Mouse (Mus musculus): ENCODE measurements around the gene Coro1c.

The Coro1c gene

DNA sequence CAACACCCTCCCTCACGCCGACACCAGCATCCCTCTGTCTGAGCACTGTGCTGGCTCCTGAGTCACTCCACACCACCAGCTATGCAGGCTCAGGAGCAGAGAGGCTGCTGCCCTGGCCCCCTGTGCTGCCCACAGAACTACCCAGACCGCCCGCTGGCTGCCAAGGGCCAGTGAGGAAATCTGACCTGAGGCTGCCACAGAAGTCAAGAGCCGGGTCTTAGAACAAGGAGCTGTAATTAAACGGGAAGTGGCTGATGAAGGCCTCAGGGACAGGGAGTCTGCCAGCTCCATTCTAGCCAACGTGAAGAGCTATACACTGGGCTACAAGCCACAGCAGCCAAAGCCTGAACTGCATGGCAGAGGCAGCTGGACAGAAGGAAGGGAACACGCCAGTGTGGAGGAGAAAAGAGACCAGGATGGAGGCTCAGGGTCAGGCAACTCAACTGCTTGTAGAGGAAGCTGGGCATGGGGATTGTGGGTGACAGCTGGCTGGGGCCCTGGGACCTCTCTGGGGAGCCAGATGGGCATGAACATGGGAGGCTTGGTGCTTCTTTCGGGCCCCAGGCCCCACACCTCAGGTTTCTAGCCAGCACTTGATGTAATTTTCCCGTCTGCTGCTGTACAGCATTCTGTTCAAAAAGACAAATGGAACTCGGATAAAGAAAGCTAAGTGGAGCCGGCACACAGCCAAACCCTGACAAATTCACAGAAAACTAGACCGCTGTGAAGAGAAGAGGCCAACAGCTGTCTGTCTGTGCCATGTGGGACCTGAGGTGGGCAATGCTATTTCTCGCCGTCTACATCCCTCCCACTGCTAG, 25.8 kb downstream of the Coro1c start:
- no peak for DNase-seq

DNA sequence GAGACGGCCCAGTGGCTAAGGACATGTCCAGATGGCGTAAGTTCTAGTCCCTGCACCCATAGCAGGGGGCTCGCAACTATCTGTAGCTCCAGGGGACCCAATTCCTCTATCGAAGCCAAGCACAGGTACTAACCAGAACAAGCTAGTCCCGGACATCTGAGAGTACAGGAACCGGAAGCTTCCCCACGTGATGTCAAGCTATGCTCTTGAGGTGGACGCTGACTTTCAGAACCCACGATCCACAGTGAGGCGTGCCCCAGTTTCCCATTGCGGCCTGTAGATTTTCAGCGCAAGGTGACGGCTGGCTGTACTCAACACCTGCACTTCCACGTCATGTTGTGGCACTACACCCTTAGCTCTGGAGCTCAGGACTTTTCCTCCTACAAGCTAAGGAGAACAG, 27.4 kb downstream of the Coro1c start:
- DNase-seq, result no peak

DNA sequence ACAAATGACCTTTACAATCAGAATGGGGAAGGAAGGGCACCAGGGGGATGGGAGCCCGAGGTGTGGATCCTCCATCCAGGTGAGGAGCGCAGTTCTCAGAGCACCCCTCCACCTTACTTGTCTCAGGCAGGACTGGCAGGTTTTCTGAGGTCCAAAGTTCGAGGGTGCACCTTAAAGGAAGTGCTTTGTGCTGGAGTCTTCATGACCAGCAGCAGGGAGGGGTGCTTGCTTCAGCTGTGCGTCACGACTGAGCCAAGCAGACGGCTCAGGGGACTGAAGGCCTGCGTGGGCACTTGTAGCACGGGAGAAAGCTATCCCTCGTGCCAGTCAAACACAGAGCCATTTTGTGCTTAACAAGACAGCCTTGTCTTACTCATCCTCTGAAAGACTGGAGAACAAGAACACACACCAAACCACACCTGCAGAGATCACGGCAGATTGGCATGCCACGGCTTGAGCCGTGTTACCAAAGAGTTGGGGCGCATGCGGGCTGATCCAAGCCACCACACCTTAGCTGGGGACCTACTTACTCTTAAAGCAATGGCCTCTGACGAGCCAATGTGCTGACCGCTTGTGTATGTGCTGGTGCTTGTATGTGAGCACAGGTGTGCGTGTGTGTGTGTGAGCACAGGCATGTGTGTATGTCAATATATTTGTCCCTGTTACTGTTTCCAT, 29.5 kb downstream of the Coro1c start:
- DNase-seq, result no peak

DNA sequence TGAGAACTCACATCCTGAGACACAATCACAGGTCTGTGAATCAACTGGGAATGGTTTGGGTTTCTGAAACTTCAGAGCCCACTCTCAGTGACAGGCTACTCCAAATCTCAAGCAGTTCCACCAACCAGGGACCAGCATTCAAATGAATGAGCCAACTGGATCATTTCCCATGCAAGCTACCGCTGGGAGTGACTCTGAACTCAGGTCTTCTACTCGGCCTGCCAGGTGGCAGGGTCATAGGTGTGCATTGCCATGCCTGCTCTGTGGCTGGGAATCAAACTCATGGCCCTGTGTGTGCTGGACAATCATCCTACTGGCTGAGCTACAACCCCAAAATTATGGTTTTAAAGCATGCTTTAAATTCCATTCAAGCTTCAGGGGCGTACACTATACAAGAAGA, 31.0 kb downstream of the Coro1c start:
- peak in 1 of 2 experiments; percentile 50 for DNase-seq

DNA sequence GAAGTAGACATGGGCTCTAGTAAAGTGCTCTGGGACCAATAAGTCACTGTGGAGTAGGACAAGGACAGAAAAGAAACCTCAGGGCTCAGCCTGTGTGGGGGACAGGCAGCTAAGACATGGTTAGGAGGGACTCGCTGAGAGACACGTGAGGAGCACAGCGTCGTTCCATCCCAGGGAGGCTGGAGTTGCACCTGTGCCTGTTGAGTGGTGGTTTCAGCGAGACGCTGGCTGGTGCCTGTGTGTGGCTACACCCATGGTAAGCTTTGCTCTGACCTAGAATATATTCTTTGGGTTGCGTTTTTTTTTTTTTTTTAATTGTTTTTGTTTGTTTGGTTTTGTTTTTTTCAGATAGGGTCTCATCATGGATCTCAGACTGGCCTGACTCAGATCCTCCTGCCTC, 32.4 kb downstream of the Coro1c start:
- DNase-seq, result no peak

DNA sequence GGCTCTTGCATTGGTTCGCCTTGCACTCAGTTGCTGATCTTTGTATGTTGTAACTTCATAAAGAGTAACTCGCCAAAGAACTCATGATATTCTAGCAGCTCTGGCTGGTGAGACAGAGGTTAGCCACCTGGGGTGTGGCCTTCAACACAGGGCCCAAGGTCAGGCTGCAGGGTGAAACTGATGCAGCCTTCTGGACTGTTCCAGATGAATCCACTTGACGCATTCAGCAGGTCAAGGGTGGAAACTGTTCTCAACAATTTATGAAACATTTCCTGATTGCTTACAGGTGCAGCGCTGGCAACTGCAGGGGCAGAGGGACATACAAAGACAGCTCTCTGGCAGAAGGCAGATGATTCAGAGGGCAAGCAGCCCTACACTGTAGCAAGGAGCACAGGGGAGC, 32.9 kb downstream of the Coro1c start:
- DNase-seq, result no peak

DNA sequence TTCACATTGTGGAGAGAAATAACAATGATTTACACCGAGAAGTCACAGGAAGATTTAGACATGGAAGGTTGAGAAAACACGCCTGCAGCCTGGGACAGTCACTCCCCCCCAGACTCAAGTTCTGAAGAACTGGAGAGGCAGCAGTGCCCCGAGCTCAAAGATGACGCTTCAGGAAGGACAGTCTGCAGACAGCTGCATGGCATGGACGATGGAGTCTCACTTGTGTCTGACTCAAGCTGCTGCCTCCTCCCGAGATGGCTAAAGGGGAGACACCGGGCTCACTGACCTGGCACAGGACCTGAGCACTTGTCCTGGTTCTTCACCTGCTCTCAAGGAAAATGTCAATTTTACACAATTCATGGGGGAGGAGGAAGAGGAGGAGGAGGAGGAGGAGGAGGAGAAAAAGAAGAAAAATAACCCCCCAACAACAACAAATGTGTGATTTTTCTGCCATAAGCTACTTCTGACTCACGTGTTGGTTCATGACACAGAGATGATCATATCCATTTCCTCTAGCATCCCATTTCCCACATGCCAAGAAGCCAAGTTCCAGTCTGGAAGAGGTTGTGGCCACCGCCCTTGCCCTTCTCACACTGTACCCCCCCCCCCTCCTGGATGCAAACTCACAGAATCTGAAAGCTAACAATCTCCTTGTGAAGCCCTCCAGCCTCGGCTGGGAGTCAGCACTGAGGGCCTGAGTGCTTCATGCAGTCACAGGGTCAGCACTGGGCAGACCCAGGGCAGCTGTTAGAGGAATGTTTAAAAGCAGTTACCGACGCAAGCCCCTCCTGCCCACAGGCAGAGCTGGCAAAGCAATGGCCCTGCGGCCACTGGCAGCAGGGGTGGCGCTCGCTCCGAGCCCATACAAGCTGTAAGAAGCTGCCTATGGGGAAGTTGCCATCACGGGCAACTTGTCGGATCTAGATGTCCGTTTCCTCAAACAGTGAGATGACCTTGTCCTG, 34.2 kb downstream of the Coro1c start:
- no peak for DNase-seq

DNA sequence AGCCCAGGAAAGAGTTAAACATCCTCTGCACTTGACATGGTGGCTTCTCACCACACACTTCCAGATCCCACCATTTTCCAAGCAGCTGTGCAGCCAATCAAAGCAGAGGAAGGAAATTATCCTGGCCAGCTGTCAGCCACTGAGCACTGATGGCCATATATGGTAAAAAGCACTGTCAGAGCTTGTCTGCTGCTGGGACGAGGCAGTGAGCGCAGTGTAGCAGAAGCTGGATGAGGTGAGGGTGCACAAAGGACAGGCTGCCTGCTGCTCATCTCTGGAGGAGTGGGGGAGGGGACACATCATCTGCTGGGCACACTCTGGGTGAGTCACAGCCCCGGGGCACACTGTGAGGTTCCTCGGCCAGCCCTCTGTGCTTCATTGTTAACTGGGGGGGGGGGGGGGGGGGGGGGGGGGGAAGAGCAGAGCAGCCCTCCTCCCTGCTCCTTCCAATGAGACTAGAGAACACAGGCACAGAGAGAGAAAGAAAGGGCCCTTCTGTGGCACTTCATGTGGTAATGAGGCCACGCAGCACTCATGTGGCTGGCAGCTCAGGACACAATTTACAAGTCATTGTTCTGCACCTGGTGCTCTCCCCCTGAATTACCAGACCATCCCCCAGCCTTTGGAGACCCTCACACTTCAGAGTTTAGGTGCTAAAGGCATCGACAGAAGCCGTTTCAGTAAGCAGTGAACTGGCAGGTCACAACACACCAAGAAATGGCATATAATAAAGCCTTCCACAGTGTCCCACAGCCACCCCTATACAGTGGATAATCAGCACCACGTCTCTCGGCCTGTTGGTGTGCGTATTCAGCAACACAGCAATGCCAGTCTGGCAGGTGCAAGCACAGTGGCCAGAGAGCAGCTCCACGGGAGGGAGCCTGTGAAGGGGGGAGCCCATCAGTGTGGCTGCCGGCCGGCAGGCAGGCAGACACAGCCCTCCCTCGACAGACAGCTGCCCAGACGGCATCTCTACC, 35.3 kb downstream of the Coro1c start:
- DNase-seq, result peak; percentile 55 to 71

DNA sequence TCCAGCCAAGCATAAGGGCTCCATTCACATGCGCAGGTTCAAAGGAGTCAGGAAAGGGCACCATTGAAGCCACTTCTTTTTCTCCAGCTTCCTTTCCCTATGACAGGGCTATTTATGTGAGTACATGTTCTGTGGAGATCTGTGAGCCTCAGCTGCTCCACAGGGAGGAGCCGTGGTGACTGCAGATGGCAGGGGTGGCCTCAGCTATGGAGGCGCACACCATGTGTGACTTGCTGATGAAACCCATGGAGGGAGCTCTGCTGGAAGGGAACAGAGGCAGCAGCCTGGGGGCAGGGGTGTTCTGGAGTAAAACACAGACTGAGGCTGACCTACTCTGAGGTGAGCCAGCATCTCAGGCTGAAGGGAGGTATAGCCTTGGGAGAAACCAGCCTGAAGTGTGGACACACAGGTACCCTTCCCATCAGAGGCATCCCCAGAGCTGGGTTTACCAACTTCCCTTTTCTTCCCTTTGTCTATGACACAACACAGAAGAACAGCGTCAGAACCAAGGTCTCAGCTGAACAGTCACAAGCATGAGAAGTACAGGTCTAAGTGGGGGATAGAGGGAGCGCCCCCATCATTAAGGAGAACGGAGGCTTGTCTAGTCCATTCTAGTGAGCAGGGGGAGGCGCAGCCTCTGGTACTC, 36.5 kb downstream of the Coro1c start:
- no peak for DNase-seq

DNA sequence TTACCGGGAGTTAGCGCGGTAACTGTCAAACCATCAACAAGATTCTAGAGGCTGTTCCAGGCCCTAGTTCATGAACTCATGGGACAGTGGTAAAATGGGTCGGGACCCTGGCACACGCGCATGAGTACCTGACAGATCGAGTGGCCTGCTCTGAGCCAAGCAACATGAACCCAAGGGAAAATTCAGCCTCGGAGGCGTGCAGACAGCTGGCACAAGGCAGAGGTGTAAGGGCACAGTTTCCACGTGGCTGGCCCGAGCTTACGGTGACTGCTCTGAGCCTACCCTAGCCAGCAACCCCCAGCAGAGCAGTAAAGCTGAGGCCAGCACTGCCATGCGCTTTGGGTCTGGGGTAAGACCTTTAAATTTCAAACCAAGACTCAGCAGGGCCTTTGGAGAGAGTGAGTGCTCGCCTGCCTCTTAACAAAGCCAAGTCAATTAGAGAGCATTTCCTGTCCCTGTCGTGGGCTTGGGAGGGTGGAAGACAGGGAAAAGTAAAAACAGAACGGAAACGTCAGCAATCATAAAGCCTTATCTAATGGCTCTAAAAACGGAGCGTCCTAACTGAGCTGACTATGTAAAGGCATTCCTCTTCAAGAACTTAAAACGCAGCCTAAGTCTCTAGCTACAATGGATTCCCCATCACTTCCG, 38.0 kb downstream of the Coro1c start:
- DNase-seq, result no peak

DNA sequence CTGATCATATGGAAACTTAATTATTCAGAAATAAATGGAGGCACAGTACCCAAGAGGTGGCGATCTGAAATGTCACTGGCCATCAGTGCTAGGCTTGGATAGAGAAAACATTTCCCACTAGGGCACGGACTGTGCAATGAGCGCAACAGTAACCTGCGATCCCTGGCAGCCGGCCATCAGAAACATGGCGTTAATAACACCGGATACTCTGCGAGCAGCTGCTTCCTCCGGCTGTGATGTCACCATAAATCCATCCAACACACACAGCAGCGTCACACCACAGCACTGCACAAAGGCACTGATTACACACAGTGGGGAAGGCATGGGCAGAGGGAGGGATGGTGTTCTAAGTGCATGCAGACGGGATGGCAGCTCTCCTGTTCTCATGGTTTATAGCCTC, 39.4 kb downstream of the Coro1c start:
- DNase-seq, result peak; percentile 58 to 69

DNA sequence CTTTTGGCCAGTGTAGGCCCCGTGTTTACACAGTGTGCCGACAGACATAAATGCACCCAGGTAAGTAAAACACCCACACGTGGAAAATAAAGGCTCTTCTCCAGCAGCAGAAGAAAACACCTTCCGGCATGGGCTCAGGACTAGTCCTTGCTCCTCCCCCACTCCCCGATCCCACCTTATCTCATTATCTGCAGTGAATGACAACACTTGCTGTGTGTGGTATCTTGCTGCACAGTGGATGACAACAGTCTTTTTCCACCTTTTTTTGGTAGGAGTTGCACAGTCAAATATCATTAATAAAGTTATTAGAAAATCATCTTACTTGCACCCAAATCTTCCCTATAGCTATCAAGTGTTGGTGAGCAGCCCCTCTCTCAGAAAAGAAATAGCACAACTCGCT, 43.6 kb downstream of the Coro1c start:
- DNase-seq, result no peak

DNA sequence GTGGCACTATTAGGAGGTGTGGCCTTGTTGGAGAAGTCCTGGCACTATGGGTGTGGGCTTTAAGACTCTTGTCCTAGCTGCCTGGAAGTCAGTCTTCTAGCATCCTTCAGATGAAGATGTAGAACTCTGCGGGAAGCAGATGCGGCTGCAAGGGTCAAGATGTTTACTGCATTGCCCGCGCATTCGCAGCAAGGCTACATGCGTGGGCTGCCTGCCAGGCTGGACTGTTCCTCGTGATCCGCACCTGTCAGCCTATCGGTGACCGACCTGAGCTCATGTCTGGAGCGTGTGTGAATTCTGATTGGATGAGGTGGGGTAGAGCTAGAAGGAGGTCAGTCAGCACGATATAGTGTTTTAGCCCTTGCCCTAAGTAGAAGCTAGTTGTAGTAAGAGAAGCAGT, 44.6 kb downstream of the Coro1c start:
- no peak for DNase-seq

DNA sequence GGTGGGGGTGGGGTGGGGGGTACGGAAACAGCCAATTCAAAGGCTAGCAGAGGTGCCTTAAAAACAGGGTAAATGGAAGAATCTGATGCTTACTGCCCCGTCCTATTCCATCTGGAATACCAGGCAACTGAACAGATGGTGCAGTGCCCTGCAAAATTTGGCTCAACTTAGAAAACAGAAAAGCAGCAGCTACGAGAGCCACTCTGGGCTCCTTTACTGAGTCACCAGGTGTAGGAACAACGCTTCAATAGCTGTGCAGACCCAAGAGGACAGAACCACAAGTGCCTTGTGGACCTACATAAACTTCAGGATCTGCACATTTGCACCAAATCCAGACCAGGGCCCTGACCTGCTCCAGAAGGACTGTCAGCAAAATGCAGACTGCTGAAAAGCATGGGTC, 46.1 kb downstream of the Coro1c start:
- peak; percentile 69 to 72 for DNase-seq

DNA sequence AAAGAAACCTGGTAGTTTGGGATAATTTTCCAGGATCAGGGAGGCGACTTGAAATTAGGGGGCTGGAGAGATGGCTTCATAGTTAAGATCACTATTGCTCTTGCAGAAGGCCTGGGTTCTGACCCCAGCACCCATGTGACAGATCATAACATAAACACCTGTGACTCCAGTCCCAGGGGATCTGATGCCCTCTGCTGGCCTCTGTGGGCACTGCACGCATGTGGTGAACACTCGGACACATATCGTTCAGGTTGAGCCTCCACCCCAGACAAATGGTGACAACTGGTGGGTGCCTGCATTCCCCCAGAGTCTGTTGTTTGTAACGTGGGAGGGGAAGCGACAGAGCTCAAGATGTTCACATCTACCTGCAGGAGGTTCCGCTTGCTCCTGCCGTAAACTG, 47.3 kb downstream of the Coro1c start:
- DNase-seq, result peak in 1 of 2 experiments; percentile 69

DNA sequence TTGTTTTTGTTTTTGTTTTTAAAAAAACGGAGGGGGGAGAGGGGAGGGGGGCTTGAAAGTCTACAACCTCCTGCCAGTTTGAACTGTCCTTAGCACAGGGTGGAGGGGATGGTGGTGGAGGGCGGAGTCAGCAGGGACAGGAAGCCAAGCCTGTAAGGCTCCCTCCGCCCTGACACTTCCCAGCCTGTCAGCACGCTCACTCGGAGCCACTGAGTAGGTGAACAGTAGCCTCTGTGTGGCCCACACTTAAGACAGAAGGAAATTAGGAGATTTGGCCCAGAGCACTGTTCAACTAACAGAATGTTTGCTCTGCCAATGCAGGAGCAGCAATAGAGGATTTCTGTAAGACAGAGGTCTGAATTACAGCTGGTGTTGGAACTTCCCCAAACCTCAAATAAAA, 49.6 kb downstream of the Coro1c start:
- DNase-seq, result no peak

DNA sequence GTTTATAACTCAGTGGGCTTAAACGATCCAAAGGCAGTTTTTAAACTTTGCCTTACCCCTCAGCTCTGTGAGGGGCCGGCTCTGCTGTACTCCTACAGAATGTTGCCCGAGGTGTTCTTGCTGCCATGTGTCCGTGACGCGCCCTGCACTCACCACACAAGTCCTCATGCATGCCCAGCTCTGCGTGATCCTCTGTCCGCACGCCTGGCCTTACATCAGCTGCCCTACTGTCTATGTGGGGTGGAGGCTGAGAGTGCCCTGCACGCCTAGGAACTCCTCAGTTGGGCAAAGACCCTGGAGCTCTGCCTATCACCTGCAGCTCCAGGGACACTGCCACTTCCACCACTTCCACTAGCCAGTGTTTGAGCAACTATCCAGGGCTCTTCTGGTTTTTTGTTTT, 50.0 kb downstream of the Coro1c start:
- DNase-seq, result no peak

DNA sequence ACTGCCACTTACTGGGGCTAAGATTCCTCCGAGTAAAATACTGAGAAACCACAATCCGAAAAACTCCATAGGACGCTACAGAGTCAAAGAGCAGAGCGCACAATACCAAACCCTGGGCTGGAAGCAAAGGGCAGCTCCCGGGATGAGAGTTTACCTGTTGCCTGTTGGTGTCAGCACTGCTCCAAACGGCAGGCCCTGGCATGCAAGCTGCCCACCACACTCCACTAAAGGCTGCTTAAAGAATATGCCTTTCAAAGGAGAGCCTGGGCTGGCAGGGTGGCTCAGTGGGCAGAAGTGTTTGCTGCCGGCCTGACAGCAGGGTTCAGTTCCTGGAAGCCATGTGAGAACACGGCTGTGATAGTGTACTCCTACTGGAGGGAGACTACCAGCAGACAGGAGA, 50.9 kb downstream of the Coro1c start:
- peak in 1 of 2 experiments; percentile 46 for DNase-seq

DNA sequence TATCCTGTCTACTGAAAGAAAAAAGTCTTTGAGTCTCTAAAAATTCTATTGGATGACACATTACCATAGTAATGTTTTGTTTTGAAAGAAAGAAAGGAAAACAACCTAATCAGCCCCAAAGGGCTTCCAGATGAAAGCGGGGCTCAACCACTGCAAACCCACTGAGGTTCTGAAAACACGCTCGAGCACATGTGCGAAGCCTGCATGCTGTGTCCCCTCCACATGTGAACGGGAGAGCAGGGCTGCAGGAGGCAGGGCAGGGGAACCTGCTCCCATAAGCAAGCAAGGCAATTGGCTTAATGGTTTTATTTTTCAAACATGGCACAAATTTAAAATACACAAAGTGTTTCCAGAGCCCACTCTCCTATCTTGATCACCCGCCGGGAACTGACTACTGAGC, 51.9 kb downstream of the Coro1c start:
- DNase-seq, result no peak

DNA sequence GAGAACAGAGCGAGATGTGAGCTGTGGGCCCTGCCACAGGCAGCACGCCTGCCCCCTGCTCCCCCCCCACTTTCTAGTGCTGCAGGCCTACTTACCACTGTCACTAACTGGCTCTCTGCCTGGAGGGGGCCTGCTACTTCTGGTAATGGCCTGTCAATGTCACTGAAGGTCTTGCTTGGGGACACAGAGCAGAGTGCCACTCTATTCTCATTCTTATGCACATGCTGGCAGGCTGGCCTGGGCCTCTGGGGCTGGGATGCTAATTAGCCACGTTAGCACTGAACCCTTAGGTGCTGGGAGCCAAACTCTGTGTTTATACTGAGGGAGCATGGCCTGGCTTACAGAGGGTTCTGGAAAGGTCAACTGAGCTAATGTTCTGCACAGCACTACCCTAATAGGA, 52.9 kb downstream of the Coro1c start:
- no peak for DNase-seq

DNA sequence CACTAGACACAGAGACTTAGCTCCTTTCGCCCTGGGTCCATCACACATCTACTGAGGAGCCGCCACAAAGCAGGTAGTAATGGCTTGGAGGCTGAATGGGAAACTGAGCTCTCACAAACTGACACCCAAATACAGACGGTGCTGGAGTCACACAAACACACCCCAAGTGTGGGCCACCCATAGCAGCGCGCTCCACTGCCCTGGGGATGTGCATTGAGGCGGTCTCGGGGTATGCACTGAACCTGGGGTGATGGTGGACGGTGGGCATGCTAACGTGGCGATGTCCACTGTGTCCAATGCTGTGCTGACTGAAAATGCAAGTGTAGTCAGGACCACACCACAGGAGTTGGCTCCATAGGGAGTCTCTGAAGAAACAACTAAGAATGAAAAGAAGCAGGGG, 53.4 kb downstream of the Coro1c start:
- no peak for DNase-seq
